Mouse (Mus musculus) lung, postnatal 0 days (tissue): ENCODE measurements at regions not wholly inside any gene's neighbourhood (a gene's known extent, or its start where the extent isn't known, plus 50 kb on each side); places are given as distances from the start of the nearest gene placed in this dataset.

Experiments
- ATAC-seq: fragments of 200-750 bp; cut with Nextera tagmentation; 2 replicates; pipeline ENCODE4 v1.8.0; 2017; ENCODE audit warnings: moderate library complexity
- DNase-seq: peaks from one replicate; pipeline ENCODE4 v3.0.0-alpha.2; 2016; ENCODE audit warnings: low spot score
- H3K27ac ChIP-seq: fragments of 300-500 bp; sonication (generic); 2 replicates; pipeline ENCODE4 v1.5.1; 2014; ENCODE audit warnings: antibody characterized with exemption, mild to moderate bottlenecking, low read length, mixed read lengths
- H3K27me3 ChIP-seq: fragments of 300-500 bp; sonication (generic); replicated peaks from 2 replicates; pipeline ENCODE4 v1.6.1; 2014; ENCODE audit warnings: low read length, mixed read lengths; ENCODE audit not compliant: insufficient read depth
- H3K36me3 ChIP-seq: fragments of 300-500 bp; sonication (generic); 2 replicates; pipeline ENCODE4 v1.6.1; 2014; ENCODE audit warnings: low read length, mixed read lengths; ENCODE audit not compliant: insufficient read depth
- H3K4me1 ChIP-seq: fragments of 300-500 bp; sonication (generic); 2 replicates; pipeline ENCODE4 v1.6.1; 2014; ENCODE audit warnings: antibody characterized with exemption, low read depth, low read length, mixed read lengths; ENCODE audit not compliant: insufficient read depth
- H3K4me2 ChIP-seq: fragments of 300-500 bp; sonication (generic); replicated peaks from 2 replicates; pipeline ENCODE4 v1.6.1; 2014; ENCODE audit warnings: low read depth, mild to moderate bottlenecking, low read length, moderate library complexity, mixed read lengths
- H3K4me3 ChIP-seq: fragments of 300-500 bp; sonication (generic); 2 replicates; pipeline ENCODE4 v1.5.1; 2014; ENCODE audit warnings: low read depth, low read length
- H3K9ac ChIP-seq: fragments of 300-500 bp; sonication (generic); replicated peaks from 2 replicates; pipeline ENCODE4 v1.6.1; 2014; ENCODE audit warnings: low read depth, mild to moderate bottlenecking
- H3K9me3 ChIP-seq: fragments of 300-500 bp; sonication (generic); 2 replicates; pipeline ENCODE4 v1.6.1; 2016; ENCODE audit warnings: low read length, mixed read lengths
- CTCF ChIP-seq: IDR thresholded peaks from 2 replicates; pipeline ENCODE4 v1.5.1; 2016; ENCODE audit warnings: antibody characterized with exemption, mild to moderate bottlenecking
- EP300 ChIP-seq: IDR thresholded peaks from 2 replicates; pipeline ENCODE4 v1.6.1; 2016; ENCODE audit warnings: antibody characterized with exemption, mild to moderate bottlenecking, control low read depth
- WGBS: fragments of 180-500 bp; shearing (Covaris S2); extraction: QIAGEN DNeasy Blood & Tissue Kit; methylation state at CpG from one replicate; pipeline ENCODE4 v1.1.7; 2014; 5-methylcytosine and 5-hydroxymethylcytosine counted together

- Histone ChIP-seq H3K9ac (no peak overlapping the region), H3K9me3 (no peaks in the 10 kb centered on the region), H3K4me1 (no peaks in the 10 kb centered on the region), H3K4me2 (no peak overlapping the region), H3K27me3 (no peaks in the 10 kb centered on the region), H3K4me3 (no peak overlapping the region), H3K36me3 (no peaks in the 10 kb centered on the region), H3K27ac (no peak overlapping the region)
- TF ChIP-seq CTCF = no peak
- no peak for TF ChIP-seq EP300
- no peak for ATAC-seq
- WGBS = 62% methylated on average over 10 of the region's 10 CpGs
- DNase-seq = peak; percentile 22
These were observed 81.1 kb upstream of the Emb start for GRCm38 (mm10) chr13:117127116-117127728.

- Histone ChIP-seq H3K36me3 (no peaks in the 10 kb centered on the region), H3K4me2 (no peak overlapping the region), H3K4me3 (no peak overlapping the region), H3K27me3 (no peaks in the 10 kb centered on the region), H3K27ac (no peak overlapping the region), H3K9me3 (no peaks in the 10 kb centered on the region), H3K4me1 (no peaks in the 10 kb centered on the region), H3K9ac (no peak overlapping the region)
- 74% methylated on average over 4 of the region's 4 CpGs for WGBS
- no peak for TF ChIP-seq CTCF
- TF ChIP-seq EP300 = no peak
- DNase-seq = no peak
- ATAC-seq = no peak
These were observed 88.7 kb upstream of the Emb start for GRCm38 (mm10) chr13:117119636-117120035.

- WGBS = 85% methylated on average over 5 of the region's 5 CpGs
- no peaks in the 10 kb centered on the region for H3K36me3 ChIP-seq
These were observed 89.5 kb upstream of the Parp8 start for GRCm38 (mm10) chr13:117114797-117115196.

GRCm38 (mm10) chr13:117112424-117112823 lies 87.1 kb upstream of the Parp8 start:
- H3K4me2 ChIP-seq = no peak overlapping the region
- no peak for DNase-seq
- H3K27me3 ChIP-seq = no peaks in the 10 kb centered on the region
- 64% methylated on average over 1 of the region's 1 CpGs for WGBS
- TF ChIP-seq CTCF (no peak), EP300 (no peak)
- H3K36me3 ChIP-seq = no peaks in the 10 kb centered on the region
- no peak overlapping the region for H3K27ac ChIP-seq
- no peaks in the 10 kb centered on the region for H3K9me3 ChIP-seq
- H3K9ac ChIP-seq = no peak overlapping the region
- H3K4me1 ChIP-seq = no peaks in the 10 kb centered on the region
- no peak for ATAC-seq
- no peak overlapping the region for H3K4me3 ChIP-seq

More at GRCm38 (mm10) chr13:117114797-117115196, 89.5 kb upstream of the Parp8 start:
- DNase-seq = no peak
- no peaks in the 10 kb centered on the region for H3K9me3 ChIP-seq
- no peak overlapping the region for H3K9ac ChIP-seq
- H3K27me3 ChIP-seq = no peaks in the 10 kb centered on the region
- no peak overlapping the region for H3K4me3 ChIP-seq
- no peak for ATAC-seq
- H3K4me2 ChIP-seq = no peak overlapping the region
- no peak overlapping the region for H3K27ac ChIP-seq
- TF ChIP-seq CTCF = no peak
- no peaks in the 10 kb centered on the region for H3K4me1 ChIP-seq

GRCm38 (mm10) chr13:117105151-117105660 lies 79.9 kb upstream of the Parp8 start:
- DNase-seq (peak; percentile 39), ATAC-seq (no peak)
- no peak for TF ChIP-seq EP300
- TF ChIP-seq CTCF = no peak
- H3K36me3 ChIP-seq = no peaks in the 10 kb centered on the region
- no peaks in the 10 kb centered on the region for H3K9me3 ChIP-seq
- no peaks in the 10 kb centered on the region for H3K27me3 ChIP-seq
- no peak overlapping the region for H3K9ac ChIP-seq
- 54% methylated on average over 1 of the region's 1 CpGs for WGBS
- no peaks in the 10 kb centered on the region for H3K4me1 ChIP-seq
- no peak overlapping the region for H3K4me3 ChIP-seq
- no peak overlapping the region for H3K4me2 ChIP-seq
- H3K27ac ChIP-seq = no peak overlapping the region

GRCm38 (mm10) chr13:117094773-117095172 lies 69.4 kb upstream of the Parp8 start:
- ATAC-seq (no peak), DNase-seq (no peak)
- H3K4me3 ChIP-seq = no peak overlapping the region
- H3K9ac ChIP-seq = no peak overlapping the region
- H3K27ac ChIP-seq = no peak overlapping the region
- TF ChIP-seq CTCF = no peak
- TF ChIP-seq EP300 = no peak
- H3K36me3 ChIP-seq = no peaks in the 10 kb centered on the region
- no peaks in the 10 kb centered on the region for H3K27me3 ChIP-seq
- 63% methylated on average over 1 of the region's 1 CpGs for WGBS
- no peaks in the 10 kb centered on the region for H3K4me1 ChIP-seq
- no peaks in the 10 kb centered on the region for H3K9me3 ChIP-seq
- H3K4me2 ChIP-seq = no peak overlapping the region

GRCm38 (mm10) chr13:117088629-117089028 lies 63.3 kb upstream of the Parp8 start:
- Histone ChIP-seq H3K4me1 (no peaks in the 10 kb centered on the region), H3K4me3 (no peak overlapping the region), H3K27ac (no peak overlapping the region), H3K36me3 (no peaks in the 10 kb centered on the region), H3K9me3 (no peaks in the 10 kb centered on the region), H3K27me3 (no peaks in the 10 kb centered on the region), H3K9ac (no peak overlapping the region), H3K4me2 (no peak overlapping the region)
- DNase-seq = no peak
- ATAC-seq = no peak
- 42% methylated on average over 3 of the region's 3 CpGs for WGBS
- TF ChIP-seq EP300 (no peak), CTCF (no peak)
